Mouse (Mus musculus) ES-Bruce4 (cell line): ENCODE measurements around the gene Tmem140. TPM values are rescaled to one million over a fixed set of nuclear protein-coding genes. Genes with fewer than 3 reads are reported as not detected.

Experiments
- H3K27ac ChIP-seq: 2 replicates; pipeline ENCODE4 v1.5.1; 2012; ENCODE audit warnings: low read length, inconsistent platforms; ENCODE audit not compliant: insufficient read depth
- H3K27me3 ChIP-seq: 2 replicates; pipeline ENCODE4 v1.6.1; 2012; ENCODE audit warnings: mild to moderate bottlenecking, low read length, inconsistent platforms; ENCODE audit not compliant: control insufficient read depth, poor library complexity, insufficient read depth, severe bottlenecking
- H3K36me3 ChIP-seq: 2 replicates; pipeline ENCODE4 v1.6.1; 2012; ENCODE audit warnings: inconsistent platforms, mild to moderate bottlenecking, low read length, moderate library complexity; ENCODE audit not compliant: control insufficient read depth, poor library complexity, insufficient read depth, severe bottlenecking
- H3K4me1 ChIP-seq: one replicate; pipeline ENCODE4 v1.8.1; 2011; ENCODE audit warnings: low read length; ENCODE audit not compliant: control insufficient read depth, insufficient read depth
- H3K4me3 ChIP-seq: 2 replicates; pipeline ENCODE4 v1.5.1; 2011; ENCODE audit warnings: low read depth, mild to moderate bottlenecking, low read length
- H3K9ac ChIP-seq: 2 replicates; pipeline ENCODE4 v1.6.1; 2012; ENCODE audit warnings: low read depth, mild to moderate bottlenecking, inconsistent platforms; ENCODE audit not compliant: poor library complexity, severe bottlenecking
- H3K9me3 ChIP-seq: replicated peaks from 2 replicates; pipeline ENCODE4 v1.6.1; 2012; ENCODE audit warnings: mild to moderate bottlenecking, low read length, inconsistent platforms; ENCODE audit not compliant: control insufficient read depth, poor library complexity, insufficient read depth, severe bottlenecking
- CTCF ChIP-seq: IDR thresholded peaks from one replicate; pipeline ENCODE4 v1.8.1; 2011; ENCODE audit warnings: low read depth, low read length
- EP300 ChIP-seq: IDR thresholded peaks from 2 replicates; pipeline ENCODE4 v1.6.1; 2011; ENCODE audit warnings: low read depth, low read length; ENCODE audit not compliant: insufficient read depth
- POLR2A ChIP-seq: IDR thresholded peaks from one replicate; pipeline ENCODE4 v1.8.1; 2011; ENCODE audit warnings: low read length; ENCODE audit not compliant: insufficient read depth
- polyA plus RNA-seq: library from polyadenylated mRNA; stranded (reverse); fragments of >200 nt; gene quantifications from 2 replicates; pipeline ENCODE4 v1.2.4, GENCODE M21; 2011; ENCODE audit warnings: low read depth; ENCODE audit not compliant: missing spikeins, insufficient read depth, insufficient read length

Gene Tmem140
- polyA plus RNA-seq, 1 experiment, result 5.4 TPM

DNA sequence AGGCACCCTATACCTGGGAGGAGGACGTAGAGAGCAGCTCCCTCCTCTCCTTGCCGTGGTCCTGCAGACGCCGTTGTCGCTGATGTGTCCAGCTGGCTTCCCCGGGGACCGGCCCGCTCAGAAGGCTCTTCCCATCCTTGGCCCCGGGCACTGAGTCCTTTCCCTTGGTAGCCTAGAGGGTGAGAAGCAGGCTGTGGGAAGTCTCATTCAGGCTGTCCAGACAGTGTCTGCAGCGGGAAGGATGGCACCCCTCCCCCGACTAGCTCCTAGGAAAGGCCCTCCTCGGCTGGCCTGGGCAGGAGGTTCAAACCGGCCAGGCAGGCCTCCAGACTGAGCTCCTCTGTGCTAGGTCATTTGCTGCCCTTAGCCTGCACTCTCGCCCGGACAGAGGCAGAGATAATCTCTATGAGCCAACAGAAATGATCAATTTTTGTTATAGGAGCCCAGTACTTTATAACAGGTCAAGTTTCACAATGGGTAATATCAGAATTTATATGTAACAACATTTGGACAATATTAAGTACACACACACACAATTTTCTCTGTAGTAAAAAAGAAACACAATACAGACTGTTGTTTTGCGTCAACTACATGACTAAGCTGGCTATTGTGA is 33.3 kb downstream of the Tmem140 start:
- H3K4me1 ChIP-seq, result no peaks in the 10 kb centered on the region
- H3K27ac ChIP-seq, result no peak overlapping the region
- H3K36me3 ChIP-seq, result 0 out of 2 replicates have a peak, but pooled peaks cover 3% of the 10 kb centered on the region
- no peak for TF ChIP-seq EP300
- TF ChIP-seq POLR2A, result no peak
- no peak for TF ChIP-seq CTCF
- no peak overlapping the region for H3K4me3 ChIP-seq
- H3K9ac ChIP-seq, result no peak overlapping the region
- H3K27me3 ChIP-seq, result no peaks in the 10 kb centered on the region
- no peaks in the 10 kb centered on the region for H3K9me3 ChIP-seq

DNA sequence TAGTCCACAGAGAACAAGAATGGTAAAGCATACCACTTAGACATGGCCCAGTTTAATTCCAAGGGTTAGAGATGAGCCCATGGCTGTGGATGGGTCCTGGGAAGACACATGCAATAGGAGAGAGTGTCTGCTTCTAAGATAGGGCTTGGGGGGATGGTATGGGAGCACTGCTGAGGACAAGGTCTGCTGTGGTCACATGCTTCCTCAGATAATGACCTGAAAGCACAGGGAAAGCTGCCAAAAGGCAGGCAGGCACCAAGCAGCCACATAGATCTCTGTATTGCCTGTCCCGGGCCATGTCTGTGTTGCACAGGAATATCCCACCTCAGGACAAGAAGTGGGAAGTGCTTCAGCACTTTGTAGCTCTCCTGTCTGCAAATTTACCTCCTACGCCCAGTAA is 36.2 kb downstream of the Tmem140 start:
- H3K27me3 ChIP-seq, result no peaks in the 10 kb centered on the region
- H3K27ac ChIP-seq, result no peak overlapping the region
- no peak overlapping the region for H3K9ac ChIP-seq
- H3K36me3 ChIP-seq, result peaks cover 3% of the 10 kb centered on the region
- TF ChIP-seq EP300 (no peak), CTCF (no peak), POLR2A (no peak)
- no peaks in the 10 kb centered on the region for H3K4me1 ChIP-seq
- no peak overlapping the region for H3K4me3 ChIP-seq
- H3K9me3 ChIP-seq, result no peaks in the 10 kb centered on the region

GRCm38 (mm10) chr6:34900990-34901389 is 38.0 kb downstream of the Tmem140 start:
- H3K9ac ChIP-seq, result no peak overlapping the region
- H3K36me3 ChIP-seq, result peaks cover 4% of the 10 kb centered on the region
- TF ChIP-seq POLR2A (no peak), CTCF (no peak), EP300 (no peak)

GRCm38 (mm10) chr6:34901911-34902444 is 39.0 kb downstream of the Tmem140 start:
- Histone ChIP-seq H3K36me3 (peaks cover 12% of the 10 kb centered on the region), H3K27ac (no peak overlapping the region)

More at GRCm38 (mm10) chr6:34900990-34901389, 38.0 kb downstream of the Tmem140 start:
- Histone ChIP-seq H3K4me3 (no peak overlapping the region), H3K9me3 (no peaks in the 10 kb centered on the region), H3K27ac (no peak overlapping the region), H3K27me3 (no peaks in the 10 kb centered on the region), H3K4me1 (no peaks in the 10 kb centered on the region)

DNA sequence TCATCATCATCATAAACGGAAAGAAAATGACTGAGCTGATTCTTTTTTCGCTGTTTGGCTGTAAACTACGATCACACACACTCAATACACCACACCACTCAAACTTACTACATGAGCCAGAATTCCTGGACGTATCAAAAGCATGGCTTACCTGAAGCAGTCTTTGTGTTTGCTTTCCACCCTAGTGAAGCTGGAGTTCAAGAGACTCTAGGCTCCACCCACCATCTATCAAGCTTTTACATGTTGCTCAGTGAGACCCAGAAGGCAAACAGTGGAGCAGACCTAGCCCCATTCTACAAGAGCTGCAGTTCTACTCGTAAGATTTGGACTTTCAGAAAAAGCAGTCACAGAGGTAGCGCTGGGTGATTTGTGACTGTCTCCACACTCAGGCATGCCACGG is 39.6 kb downstream of the Tmem140 start:
- H3K36me3 ChIP-seq, result peaks cover 16% of the 10 kb centered on the region
- H3K4me3 ChIP-seq, result no peak overlapping the region

More at GRCm38 (mm10) chr6:34901911-34902444, 39.0 kb downstream of the Tmem140 start:
- H3K27me3 ChIP-seq, result no peaks in the 10 kb centered on the region
- H3K4me3 ChIP-seq, result no peak overlapping the region
- TF ChIP-seq CTCF (no peak), POLR2A (no peak)
- no peaks in the 10 kb centered on the region for H3K4me1 ChIP-seq
- H3K9ac ChIP-seq, result no peak overlapping the region
- H3K9me3 ChIP-seq, result no peaks in the 10 kb centered on the region

DNA sequence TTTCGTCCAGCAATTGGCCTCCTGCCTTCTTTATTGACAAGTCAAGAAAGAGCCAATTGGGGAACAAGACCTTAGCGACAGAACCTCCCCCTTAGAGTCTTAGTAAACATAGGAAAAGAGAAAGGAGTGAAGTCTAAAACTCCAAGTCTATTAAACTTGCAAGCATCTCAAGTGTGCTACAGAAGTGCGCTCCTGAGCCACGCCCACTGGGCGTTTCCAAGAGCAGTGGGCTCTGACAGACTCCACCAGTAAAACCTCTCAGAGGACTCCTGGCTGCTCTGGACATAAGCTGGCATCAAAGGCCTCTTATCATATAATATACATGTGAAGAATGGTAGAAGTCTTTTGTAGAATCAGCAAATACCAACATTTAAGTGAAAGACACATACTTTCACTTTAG is 40.5 kb downstream of the Tmem140 start:
- Histone ChIP-seq H3K9me3 (no peaks in the 10 kb centered on the region), H3K27me3 (no peaks in the 10 kb centered on the region), H3K27ac (no peak overlapping the region), H3K9ac (no peak overlapping the region), H3K36me3 (peaks cover 23% of the 10 kb centered on the region), H3K4me1 (no peaks in the 10 kb centered on the region), H3K4me3 (no peak overlapping the region)
- TF ChIP-seq POLR2A (no peak), CTCF (no peak), EP300 (no peak)

More for the DNA sequence above, 39.6 kb downstream of the Tmem140 start:
- Histone ChIP-seq H3K9ac (no peak overlapping the region), H3K27me3 (no peaks in the 10 kb centered on the region), H3K9me3 (no peaks in the 10 kb centered on the region), H3K4me1 (no peaks in the 10 kb centered on the region), H3K27ac (no peak overlapping the region)
- TF ChIP-seq POLR2A (no peak), CTCF (no peak), EP300 (no peak)
